Mouse (Mus musculus) hindbrain, embryonic 15.5 days (tissue): Measurements from ENCODE around the gene Evi2a. TPM values are rescaled to one million over a fixed set of nuclear protein-coding genes. Genes with fewer than 3 reads are reported as not detected.

ENCODE experiments used
- ATAC-seq: fragments of 200-750 bp; cut with Nextera tagmentation; 2 replicates; pipeline ENCODE4 v1.8.0; 2017; ENCODE audit warnings: low read depth, moderate number of reproducible peaks, moderate TSS enrichment; ENCODE audit not compliant: low FRiP score
- H3K27ac ChIP-seq: fragments of 300-500 bp; sonication (generic); replicated peaks from 2 replicates; pipeline ENCODE4 v1.5.1; 2015; ENCODE audit warnings: mild to moderate bottlenecking, inconsistent platforms
- H3K27me3 ChIP-seq: fragments of 300-500 bp; sonication (generic); 2 replicates; pipeline ENCODE4 v1.6.1; 2015; ENCODE audit warnings: control low read depth, inconsistent platforms
- H3K36me3 ChIP-seq: fragments of 300-500 bp; sonication (generic); 2 replicates; pipeline ENCODE4 v1.6.1; 2015; ENCODE audit warnings: control low read depth, inconsistent platforms
- H3K4me1 ChIP-seq: fragments of 300-500 bp; sonication (generic); replicated peaks from 2 replicates; pipeline ENCODE4 v1.6.1; 2015; ENCODE audit warnings: control low read depth, inconsistent platforms
- H3K4me2 ChIP-seq: fragments of 300-500 bp; sonication (generic); 2 replicates; pipeline ENCODE4 v1.6.1; 2015; ENCODE audit warnings: moderate library complexity, mild to moderate bottlenecking, inconsistent platforms
- H3K4me3 ChIP-seq: fragments of 300-500 bp; sonication (generic); 2 replicates; pipeline ENCODE4 v1.5.1; 2015; ENCODE audit warnings: mild to moderate bottlenecking, inconsistent platforms
- H3K9ac ChIP-seq: fragments of 300-500 bp; sonication (generic); 2 replicates; pipeline ENCODE4 v1.6.1; 2015; ENCODE audit warnings: inconsistent platforms
- H3K9me3 ChIP-seq: fragments of 300-500 bp; sonication (generic); 2 replicates; pipeline ENCODE4 v1.6.1; 2016; ENCODE audit warnings: control low read depth, inconsistent platforms
- WGBS: fragments of 180-500 bp; shearing (Covaris S2); methylation state at CpG from one replicate; pipeline ENCODE4 v1.1.7; 2015; 5-methylcytosine and 5-hydroxymethylcytosine counted together
- polyA plus RNA-seq: library from polyadenylated mRNA; unstranded; fragments of >200 nt; fragmentation: Nextera tagmentation; extraction: Ambion mirVana; gene quantifications from 2 replicates; pipeline ENCODE4 v1.2.1, GENCODE M21; 2015

Evi2a gene
- polyA plus RNA-seq, 1 experiment from 2014 or later: 3.2 TPM

- peaks cover 13% of the 10 kb centered on the region for H3K36me3 ChIP-seq
- no peak overlapping the region for H3K4me2 ChIP-seq
- 79% methylated on average over 8 of the region's 8 CpGs for WGBS
- no peak overlapping the region for H3K9ac ChIP-seq
- H3K27me3 ChIP-seq: no peaks in the 10 kb centered on the region
- H3K4me3 ChIP-seq: no peak overlapping the region
- H3K27ac ChIP-seq: peak overlapping the region; percentile 28
- H3K9me3 ChIP-seq: no peaks in the 10 kb centered on the region
- ATAC-seq: no peak
- H3K4me1 ChIP-seq: peaks cover 8% of the 10 kb centered on the region
Measured at GRCm38 (mm10) chr11:79533950-79534690, 3.7 kb upstream of the Evi2a start.

GRCm38 (mm10) chr11:79533311-79533710 lies 2.9 kb upstream of the Evi2a start:
- Histone ChIP-seq H3K27ac (no peak overlapping the region), H3K36me3 (peaks cover 13% of the 10 kb centered on the region), H3K27me3 (no peaks in the 10 kb centered on the region), H3K4me1 (peaks cover 8% of the 10 kb centered on the region), H3K4me3 (no peak overlapping the region), H3K9ac (no peak overlapping the region), H3K4me2 (no peak overlapping the region), H3K9me3 (no peaks in the 10 kb centered on the region)
- WGBS: 91% methylated on average over 6 of the region's 6 CpGs
- no peak for ATAC-seq

- H3K27me3 ChIP-seq: no peaks in the 10 kb centered on the region
- no peak overlapping the region for H3K27ac ChIP-seq
- H3K4me1 ChIP-seq: peaks cover 8% of the 10 kb centered on the region
- H3K4me2 ChIP-seq: no peak overlapping the region
- H3K9me3 ChIP-seq: no peaks in the 10 kb centered on the region
- WGBS: 96% methylated on average over 4 of the region's 4 CpGs
- H3K9ac ChIP-seq: no peak overlapping the region
- ATAC-seq: no peak
- peaks cover 3% of the 10 kb centered on the region; the same call in 1 of the 2 replicates for H3K36me3 ChIP-seq
- H3K4me3 ChIP-seq: no peak overlapping the region
Measured at GRCm38 (mm10) chr11:79531485-79531884, 1.1 kb upstream of the Evi2a start.

GRCm38 (mm10) chr11:79530774-79531173 lies 365 bp upstream of the Evi2a start:
- no peak overlapping the region for H3K27ac ChIP-seq
- H3K9ac ChIP-seq: no peak overlapping the region
- H3K27me3 ChIP-seq: no peaks in the 10 kb centered on the region
- ATAC-seq: no peak
- no peak overlapping the region for H3K4me2 ChIP-seq
- peaks cover 2% of the 10 kb centered on the region; the same call in 1 of the 2 replicates for H3K36me3 ChIP-seq
- H3K9me3 ChIP-seq: no peaks in the 10 kb centered on the region
- H3K4me3 ChIP-seq: no peak overlapping the region
- 95% methylated on average over 11 of the region's 11 CpGs for WGBS
- peaks cover 8% of the 10 kb centered on the region for H3K4me1 ChIP-seq

- H3K4me2 ChIP-seq: no peak overlapping the region
- no peak for ATAC-seq
- no peak overlapping the region for H3K27ac ChIP-seq
- 81% methylated on average over 2 of the region's 2 CpGs for WGBS
- no peak overlapping the region for H3K4me3 ChIP-seq
- H3K27me3 ChIP-seq: no peaks in the 10 kb centered on the region
- H3K9ac ChIP-seq: no peak overlapping the region
- H3K9me3 ChIP-seq: no peaks in the 10 kb centered on the region
- H3K36me3 ChIP-seq: no peaks in the 10 kb centered on the region
- H3K4me1 ChIP-seq: peaks cover 8% of the 10 kb centered on the region
Measured at GRCm38 (mm10) chr11:79529736-79530135, 673 bp downstream of the Evi2a start.

GRCm38 (mm10) chr11:79529226-79529625 lies 1.2 kb downstream of the Evi2a start:
- H3K9ac ChIP-seq: no peak overlapping the region
- H3K27me3 ChIP-seq: no peaks in the 10 kb centered on the region
- no peak overlapping the region for H3K4me2 ChIP-seq
- no peak for ATAC-seq
- no peak overlapping the region for H3K4me3 ChIP-seq
- no peaks in the 10 kb centered on the region for H3K36me3 ChIP-seq
- H3K27ac ChIP-seq: no peak overlapping the region
- no peaks in the 10 kb centered on the region for H3K9me3 ChIP-seq
- H3K4me1 ChIP-seq: peaks cover 5% of the 10 kb centered on the region
- WGBS: 95% methylated on average over 6 of the region's 6 CpGs

- H3K9ac ChIP-seq: no peak overlapping the region
- H3K4me1 ChIP-seq: no peaks in the 10 kb centered on the region
- WGBS: 91% methylated on average over 3 of the region's 3 CpGs
- no peak overlapping the region for H3K4me2 ChIP-seq
- no peaks in the 10 kb centered on the region for H3K9me3 ChIP-seq
- no peaks in the 10 kb centered on the region for H3K27me3 ChIP-seq
- no peak overlapping the region for H3K27ac ChIP-seq
- no peak overlapping the region for H3K4me3 ChIP-seq
- H3K36me3 ChIP-seq: no peaks in the 10 kb centered on the region
- ATAC-seq: no peak
Measured at GRCm38 (mm10) chr11:79528601-79529000, 1.8 kb downstream of the Evi2a start.

- 94% methylated on average over 5 of the region's 5 CpGs for WGBS
- ATAC-seq: no peak
Measured at GRCm38 (mm10) chr11:79527739-79528384, 2.5 kb downstream of the Evi2a start.

GRCm38 (mm10) chr11:79527015-79527738 lies 3.2 kb downstream of the Evi2a start:
- Histone ChIP-seq H3K27ac (no peak overlapping the region), H3K4me3 (no peak overlapping the region), H3K9me3 (no peaks in the 10 kb centered on the region), H3K9ac (no peak overlapping the region), H3K4me1 (no peaks in the 10 kb centered on the region), H3K36me3 (no peaks in the 10 kb centered on the region), H3K27me3 (no peaks in the 10 kb centered on the region), H3K4me2 (no peak overlapping the region)
- ATAC-seq: no peak
- WGBS: 79% methylated on average over 15 of the region's 15 CpGs

More at GRCm38 (mm10) chr11:79527739-79528384, 2.5 kb downstream of the Evi2a start:
- Histone ChIP-seq H3K4me3 (no peak overlapping the region), H3K4me2 (no peak overlapping the region), H3K9ac (no peak overlapping the region), H3K9me3 (no peaks in the 10 kb centered on the region), H3K27ac (no peak overlapping the region), H3K27me3 (no peaks in the 10 kb centered on the region), H3K4me1 (no peaks in the 10 kb centered on the region), H3K36me3 (no peaks in the 10 kb centered on the region)

GRCm38 (mm10) chr11:79526549-79526948 lies 3.9 kb downstream of the Evi2a start:
- H3K36me3 ChIP-seq: no peaks in the 10 kb centered on the region
- H3K27me3 ChIP-seq: no peaks in the 10 kb centered on the region
- no peak for ATAC-seq
- H3K4me2 ChIP-seq: no peak overlapping the region
- no peaks in the 10 kb centered on the region for H3K9me3 ChIP-seq
- H3K4me1 ChIP-seq: no peaks in the 10 kb centered on the region
- 94% methylated on average over 3 of the region's 3 CpGs for WGBS
- no peak overlapping the region for H3K9ac ChIP-seq
- H3K4me3 ChIP-seq: no peak overlapping the region
- H3K27ac ChIP-seq: no peak overlapping the region

GRCm38 (mm10) chr11:79524310-79524575 lies 6.2 kb downstream of the Evi2a start:
- H3K27me3 ChIP-seq: no peaks in the 10 kb centered on the region
- 84% methylated on average over 1 of the region's 1 CpGs for WGBS
- H3K4me1 ChIP-seq: no peaks in the 10 kb centered on the region
- no peak for ATAC-seq
- H3K27ac ChIP-seq: no peak overlapping the region
- no peak overlapping the region for H3K4me3 ChIP-seq
- H3K36me3 ChIP-seq: no peaks in the 10 kb centered on the region
- no peak overlapping the region for H3K9ac ChIP-seq
- no peak overlapping the region for H3K4me2 ChIP-seq
- no peaks in the 10 kb centered on the region for H3K9me3 ChIP-seq

GRCm38 (mm10) chr11:79523560-79524309 lies 6.7 kb downstream of the Evi2a start, which contains the start of gene Evi2b:
Gene Evi2b (minus strand): TSS chr11:79523762.
- Histone ChIP-seq H3K4me2 (no peak within 1 kb of the TSS), H3K9ac (no peak within 1 kb of the TSS), H3K4me3 (no peak within 1 kb of the TSS), H3K4me1 (no peaks in the 10 kb centered on the region), H3K36me3 (no peaks in the 10 kb centered on the region), H3K9me3 (no peaks in the 10 kb centered on the region), H3K27me3 (no peaks in the 10 kb centered on the region), H3K27ac (no peak within 1 kb of the TSS)
- ATAC-seq: no peak
- WGBS: 86% methylated on average over 10 of the region's 10 CpGs
